Mouse (Mus musculus) urinary bladder, postnatal 25 days (tissue): Measurements from ENCODE around the gene Bub3.

Experiments used
- DNase-seq: peaks from one replicate; pipeline ENCODE4 v3.0.0; 2022; ENCODE audit warnings: low spot score

The Bub3 gene

GRCm38 (mm10) chr7:131556116-131556515 is 3.9 kb upstream of the Bub3 start:
- DNase-seq: no peak

DNA sequence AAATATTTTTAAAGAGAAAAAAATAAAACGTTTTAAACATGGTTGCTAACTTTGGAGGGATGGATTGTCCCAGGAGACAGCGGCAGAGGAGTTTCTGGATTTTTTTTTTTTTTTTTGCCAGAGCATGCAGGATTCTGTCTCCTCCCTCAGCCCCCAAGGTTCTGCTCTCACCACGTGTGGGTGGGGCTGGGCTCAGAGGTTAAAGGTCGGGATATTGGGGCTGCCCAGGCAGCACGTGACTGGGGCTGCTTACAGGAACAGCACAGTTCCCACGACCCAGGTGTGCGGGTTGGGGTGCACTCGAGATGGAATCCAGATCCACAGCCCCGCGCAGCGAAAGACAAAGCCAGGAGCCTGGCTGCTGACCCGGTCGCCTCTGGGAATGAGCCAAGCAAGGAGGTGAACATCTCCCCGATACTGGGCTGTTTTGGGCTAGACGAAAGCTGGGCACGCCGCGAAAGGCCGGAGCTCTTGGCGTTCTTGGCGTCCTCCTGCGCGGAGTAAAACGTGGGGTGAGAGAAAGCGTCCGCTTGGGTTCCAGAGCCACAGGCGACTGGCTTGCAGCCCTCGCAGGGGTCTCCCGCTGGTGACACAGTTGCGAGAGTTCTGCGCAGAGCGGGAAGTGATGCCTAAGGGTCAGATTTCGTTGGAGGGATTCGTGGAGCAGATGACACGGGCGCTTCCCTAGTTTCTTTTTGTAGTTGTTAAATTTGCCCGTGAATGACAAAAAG is 3.3 kb upstream of the Bub3 start:
- peak; percentile 18 for DNase-seq

DNA sequence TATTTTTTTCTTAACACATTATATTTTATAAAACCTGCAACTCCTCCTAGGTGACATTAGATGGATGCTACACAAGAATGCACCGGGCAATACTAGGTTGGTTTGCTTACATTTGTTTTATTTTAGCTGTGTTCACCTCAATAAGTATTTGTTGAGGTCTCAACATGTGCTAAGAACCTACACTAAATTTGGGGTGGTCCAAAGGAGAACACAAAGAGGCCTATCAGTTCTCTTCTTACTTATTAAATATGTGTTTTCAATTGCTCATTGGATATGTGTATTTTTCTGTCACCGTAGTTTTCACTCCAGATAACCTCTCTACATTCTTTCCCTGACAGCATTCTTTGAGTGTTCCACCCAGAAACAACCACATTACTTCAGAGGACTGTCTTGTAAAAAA is 2.3 kb upstream of the Bub3 start:
- DNase-seq: no peak

DNA sequence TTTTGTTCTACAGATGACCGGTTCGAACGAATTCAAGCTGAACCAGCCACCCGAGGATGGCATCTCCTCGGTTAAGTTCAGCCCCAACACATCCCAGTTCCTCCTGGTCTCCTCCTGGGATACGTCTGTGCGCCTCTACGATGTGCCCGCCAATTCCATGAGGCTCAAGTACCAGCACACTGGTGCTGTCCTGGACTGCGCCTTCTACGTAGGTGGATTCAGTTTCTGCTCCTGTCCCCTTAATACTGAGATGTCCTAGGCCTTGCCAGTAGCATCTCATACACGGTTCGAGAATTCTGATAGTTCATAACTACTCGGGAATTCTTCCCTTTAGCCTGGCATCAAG is 648 bp downstream of the Bub3 start:
- DNase-seq: no peak

DNA sequence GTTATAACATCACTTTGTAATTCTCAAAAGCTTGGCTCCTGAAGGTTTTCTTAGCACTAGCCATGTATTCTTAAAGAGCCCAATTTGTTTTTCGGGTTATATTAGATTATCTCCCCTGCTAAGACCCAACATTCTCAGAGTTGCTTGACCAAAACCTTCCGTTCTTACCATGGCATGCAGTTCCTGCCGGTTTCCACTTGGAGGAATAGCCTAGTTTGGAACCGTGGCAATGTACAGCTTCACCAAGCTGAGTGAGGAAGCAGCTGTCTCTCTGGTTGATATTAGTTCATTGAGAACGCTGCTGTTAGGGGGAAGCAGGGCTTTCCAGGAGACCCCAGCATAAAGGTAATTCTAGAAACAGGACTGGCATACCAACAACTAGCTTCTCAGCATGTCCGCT is 15.2 kb downstream of the Bub3 start:
- DNase-seq: no peak

DNA sequence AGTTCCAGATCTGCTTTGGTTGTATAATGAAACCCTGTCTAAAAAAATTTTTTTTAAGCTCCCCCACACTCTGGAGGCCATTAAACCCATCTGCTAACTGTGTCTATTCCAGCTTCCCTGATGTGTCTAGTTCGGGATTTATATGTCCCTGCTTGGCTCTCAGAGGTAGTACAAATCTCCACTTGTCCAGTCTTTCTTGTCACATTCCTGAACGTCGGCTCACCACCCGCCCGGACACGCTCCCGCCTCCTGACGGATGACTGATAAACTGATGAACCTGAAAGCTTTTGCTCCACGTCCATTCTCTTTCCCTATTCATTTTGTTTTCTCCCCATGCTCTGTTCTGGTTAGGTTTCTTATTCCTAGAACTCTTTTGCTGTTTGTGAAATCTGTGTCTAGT is 22.2 kb downstream of the Bub3 start:
- peak; percentile 15 for DNase-seq

- DNase-seq: no peak
These were observed 25.5 kb downstream of the Bub3 start for GRCm38 (mm10) chr7:131585551-131585950.

GRCm38 (mm10) chr7:131597779-131598482 is 37.9 kb downstream of the Bub3 start:
- no peak for DNase-seq

DNA sequence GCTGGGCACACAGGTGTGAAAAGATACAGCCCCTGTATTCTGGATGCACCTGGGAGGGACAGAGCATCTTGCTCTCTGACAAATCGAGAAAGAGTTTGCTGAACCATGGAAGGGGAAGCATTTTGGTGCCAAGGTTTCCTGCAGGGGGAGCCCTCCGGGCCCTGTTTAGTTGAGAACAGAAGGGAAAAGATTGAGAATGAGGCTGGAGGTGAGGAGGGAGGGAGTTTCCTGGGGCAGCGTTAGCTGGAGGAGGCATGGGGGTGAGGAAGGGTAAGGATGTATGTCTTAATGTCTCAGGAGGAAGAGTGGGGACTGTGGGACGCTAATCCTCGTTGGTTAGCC is 38.4 kb downstream of the Bub3 start:
- no peak for DNase-seq

DNA sequence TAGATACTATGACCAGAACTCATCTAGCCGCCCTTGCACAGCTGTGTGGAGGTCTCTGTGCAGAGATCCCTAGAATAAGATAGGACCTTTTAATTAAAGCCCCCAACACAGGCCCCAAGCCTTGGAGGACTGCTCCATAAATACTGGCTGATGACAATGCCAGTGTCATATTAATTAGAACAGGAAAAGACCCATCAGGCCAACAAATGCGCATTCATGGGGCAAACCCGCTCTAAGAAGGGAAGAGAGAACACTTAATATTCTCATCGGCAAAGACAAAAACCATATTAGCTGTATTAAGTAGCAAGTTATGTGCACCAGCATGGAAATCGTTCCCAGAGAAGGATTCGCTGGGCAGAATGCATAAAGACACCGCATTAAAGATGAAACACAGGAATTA is 42.1 kb downstream of the Bub3 start:
- no peak for DNase-seq

- no peak for DNase-seq
These were observed 43.2 kb downstream of the Bub3 start for GRCm38 (mm10) chr7:131603186-131603585.

GRCm38 (mm10) chr7:131604946-131605345 is 44.9 kb downstream of the Bub3 start:
- DNase-seq: no peak

GRCm38 (mm10) chr7:131605481-131605880 is 45.5 kb downstream of the Bub3 start:
- DNase-seq: no peak

DNA sequence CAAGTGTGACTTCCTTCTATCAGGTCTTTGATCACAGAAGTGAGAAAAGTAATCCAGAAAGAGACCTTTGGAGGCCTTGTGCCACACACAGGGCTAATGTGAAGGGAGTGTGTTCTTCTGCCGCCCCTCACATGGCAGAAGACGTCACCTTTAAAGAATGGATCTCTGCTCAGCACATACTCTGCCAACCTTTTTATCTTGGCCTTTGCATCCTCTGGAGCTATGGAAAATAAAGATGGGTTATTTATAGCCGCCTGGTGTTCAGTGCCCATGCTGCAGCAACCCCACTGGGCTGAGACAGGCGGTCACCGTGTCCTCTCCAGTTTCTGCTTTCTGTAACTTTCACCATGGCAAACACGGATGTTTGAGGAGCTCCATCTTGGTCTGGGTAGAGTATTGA is 48.0 kb downstream of the Bub3 start:
- DNase-seq: no peak

GRCm38 (mm10) chr7:131609677-131610076 is 49.7 kb downstream of the Bub3 start:
- DNase-seq: no peak
